Comparison of ENCODE assay signal across 8 mouse cellular contexts in genomic region chr13:105223147-105223546, GRCm38 (mm10).
DNase-seq lines count a peak whose midpoint lies in the region; ATAC-seq lines count a peak whose summit lies in the region.

No protein-coding gene starts in this region.

- 63% methylated on average over 3 of the region's 3 CpGs for WGBS in heart, embryonic 12.5 days
- 65% methylated on average over 3 of the region's 3 CpGs for WGBS in forebrain, embryonic 15.5 days

- ATAC-seq in heart, embryonic 12.5 days (ENCODE audit: insufficient number of reproducible peaks, low FRiP score): no peak
- peak; percentile 62 for ATAC-seq in forebrain, embryonic 15.5 days (replicated peaks)
- ATAC-seq in megakaryocyte progenitor cell, adult 5-6 weeks (replicated peaks; ENCODE audit: poor library complexity): peak; percentile 90
- no peak for ATAC-seq in erythroblast, adult 5-6 weeks (replicated peaks; ENCODE audit: low FRiP score, poor library complexity, severe bottlenecking)

- intact Hi-C loops in heart, postnatal 36 days (cut with DNase I): loop anchor here (1.0 to 5.0 kb wide), 2 partner anchors 166 to 275 kb away; no protein-coding TSS in a partner anchor

- peaks cover 5% of the 10 kb centered on the region; the same call in 1 of the 2 replicates for H3K4me1 ChIP-seq in heart, embryonic 12.5 days (replicated peaks)
- H3K4me1 ChIP-seq in forebrain, embryonic 15.5 days: 0 out of 2 replicates have a peak, but pooled peaks cover 8% of the 10 kb centered on the region

- no peaks in the 10 kb centered on the region for H3K27me3 ChIP-seq in heart, embryonic 12.5 days (replicated peaks)
- no peaks in the 10 kb centered on the region for H3K27me3 ChIP-seq in forebrain, embryonic 15.5 days

- peak; percentile 5 to 7 for DNase-seq in heart, postnatal 36 days
- peak; percentile 19 for DNase-seq in thymus, postnatal 4 days
- no peak for DNase-seq in thymus, adult 18-20 months
- no peak for DNase-seq in urinary bladder, postnatal 25 days (ENCODE audit: low spot score)

- H3K4me3 ChIP-seq in heart, embryonic 12.5 days: no peak overlapping the region
- no peak overlapping the region for H3K4me3 ChIP-seq in forebrain, embryonic 15.5 days

- H3K9ac ChIP-seq in heart, embryonic 12.5 days: no peak overlapping the region
- H3K9ac ChIP-seq in forebrain, embryonic 15.5 days (replicated peaks): no peak overlapping the region

- H3K4me2 ChIP-seq in heart, embryonic 12.5 days: no peak overlapping the region
- H3K4me2 ChIP-seq in forebrain, embryonic 15.5 days (replicated peaks): no peak overlapping the region

- no peak overlapping the region for H3K27ac ChIP-seq in heart, embryonic 12.5 days (ENCODE audit: poor library complexity, severe bottlenecking)
- H3K27ac ChIP-seq in forebrain, embryonic 15.5 days (replicated peaks): no peak overlapping the region

- H3K9me3 ChIP-seq in heart, embryonic 12.5 days (replicated peaks): no peaks in the 10 kb centered on the region
- H3K9me3 ChIP-seq in forebrain, embryonic 15.5 days: no peaks in the 10 kb centered on the region

- no peaks in the 10 kb centered on the region for H3K36me3 ChIP-seq in heart, embryonic 12.5 days
- no peaks in the 10 kb centered on the region for H3K36me3 ChIP-seq in forebrain, embryonic 15.5 days

Comparison
In these comparisons a context has a peak if more than half of its experiments do, and no peak if none do; other contexts are left out.
1. DNase-seq: peak in heart, postnatal 36 days (2 of 2) and thymus, postnatal 4 days (single experiment); none in thymus, adult 18-20 months (0 of 2) and urinary bladder, postnatal 25 days (single experiment).
2. ATAC-seq: peak in forebrain, embryonic 15.5 days (single experiment) and megakaryocyte progenitor cell, adult 5-6 weeks (single experiment); none in heart, embryonic 12.5 days (single experiment) and erythroblast, adult 5-6 weeks (single experiment).